In the genomic region with DNA sequence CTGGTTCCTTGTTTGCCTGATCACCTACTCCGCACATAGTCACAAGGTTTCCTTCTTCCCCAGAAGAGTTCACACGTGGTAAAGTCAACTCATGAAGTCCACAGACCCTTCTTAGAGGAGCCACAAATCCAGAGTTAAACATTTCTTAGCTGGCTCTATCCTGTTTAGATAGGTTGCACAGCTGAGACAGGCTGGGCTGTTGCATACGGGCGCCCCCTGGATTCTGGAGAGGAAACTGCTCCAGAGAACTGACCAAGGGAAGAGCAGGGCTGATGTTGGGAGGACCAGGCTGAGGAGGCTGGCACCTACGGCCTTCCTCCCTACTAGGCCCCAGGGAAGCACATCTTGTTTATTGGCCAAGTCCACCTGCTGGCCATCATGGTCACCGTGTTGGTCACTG, we compare ENCODE assay signal across 8 mouse cellular contexts.
A peak's percentile ranks its signal among the peaks of the same experiment; 100 is the strongest.
DNase-seq lines count a peak whose midpoint lies in the region; ATAC-seq and TF ChIP-seq lines count a peak whose summit lies in the region.

No protein-coding gene starts in this region.

- WGBS in forebrain, embryonic 14.5 days: 31% methylated on average over 6 of the region's 6 CpGs
- WGBS in lung, embryonic 14.5 days: 27% methylated on average over 6 of the region's 6 CpGs

- H3K9me3 ChIP-seq in forebrain, embryonic 14.5 days (replicated peaks; ENCODE audit: control insufficient read depth, low read length): no peaks in the 10 kb centered on the region
- H3K9me3 ChIP-seq in lung, embryonic 14.5 days (ENCODE audit: low read depth, low read length): no peaks in the 10 kb centered on the region

- H3K27ac ChIP-seq in forebrain, embryonic 14.5 days (ENCODE audit: low read depth, low read length): no peak overlapping the region
- no peak overlapping the region for H3K27ac ChIP-seq in lung, embryonic 14.5 days (ENCODE audit: low read depth)

- no peak overlapping the region for H3K4me3 ChIP-seq in forebrain, embryonic 14.5 days (ENCODE audit: low read depth, low read length)
- no peak overlapping the region for H3K4me3 ChIP-seq in lung, embryonic 14.5 days (ENCODE audit: low read depth, low read length)

- no peaks in the 10 kb centered on the region for H3K36me3 ChIP-seq in forebrain, embryonic 14.5 days (ENCODE audit: control insufficient read depth, insufficient read depth, low read length)
- no peaks in the 10 kb centered on the region for H3K36me3 ChIP-seq in lung, embryonic 14.5 days (ENCODE audit: insufficient read depth)

- no peaks in the 10 kb centered on the region for H3K27me3 ChIP-seq in forebrain, embryonic 14.5 days (replicated peaks; ENCODE audit: control insufficient read depth, insufficient read depth, low read length)
- no peaks in the 10 kb centered on the region for H3K27me3 ChIP-seq in lung, embryonic 14.5 days (ENCODE audit: insufficient read depth, low read length)

- intact Hi-C loops in heart, postnatal 25 days (cut with DNase I): loop anchor here (1.0 to 2.0 kb wide), 3 partner anchors 51 to 148 kb away; no protein-coding TSS in a partner anchor

- DNase-seq in MEL-GATA-1-ER (ENCODE audit: extremely low read depth, low read depth): peak; percentile 36
- DNase-seq in c-Kit-positive CD71-positive TER-119-positive erythroid progenitor cells, embryonic 14.5 days (ENCODE audit: low spot score): peak; percentile 74
- peak; percentile 62 for DNase-seq in forebrain, embryonic 14.5 days (ENCODE audit: low spot score)
- peak; percentile 51 for DNase-seq in heart, postnatal 25 days (ENCODE audit: low spot score)
- peak; percentile 65 for DNase-seq in layer of hippocampus, adult 9-10 months (ENCODE audit: low spot score)
- DNase-seq in lung, embryonic 14.5 days: peak; percentile 88
- peak; percentile 73 for DNase-seq in right cerebral cortex, postnatal 14 days
- peak; percentile 71 for DNase-seq in urinary bladder, postnatal 25 days (ENCODE audit: low spot score)

- no peak overlapping the region for H3K4me2 ChIP-seq in forebrain, embryonic 14.5 days (ENCODE audit: low read length)
- no peak overlapping the region for H3K4me2 ChIP-seq in lung, embryonic 14.5 days

- peak; percentile 40; the same call in 1 of the 2 replicates for ATAC-seq in forebrain, embryonic 14.5 days
- ATAC-seq in lung, embryonic 14.5 days (ENCODE audit: insufficient read depth): peak; percentile 70

- TF ChIP-seq CTCF in lung, embryonic 14.5 days (IDR thresholded peaks at IDR 0.05; ENCODE audit: low read depth): peak; percentile 83

- H3K9ac ChIP-seq in forebrain, embryonic 14.5 days (ENCODE audit: low read length): no peak overlapping the region
- H3K9ac ChIP-seq in lung, embryonic 14.5 days: no peak overlapping the region

- peaks cover 16% of the 10 kb centered on the region for H3K4me1 ChIP-seq in forebrain, embryonic 14.5 days (ENCODE audit: control insufficient read depth, insufficient read depth, low read length)
- 0 out of 2 replicates have a peak, but pooled peaks cover 5% of the 10 kb centered on the region for H3K4me1 ChIP-seq in lung, embryonic 14.5 days (ENCODE audit: insufficient read depth)

Comparison
In these comparisons a context has a peak if more than half of its experiments do, and no peak if none do; other contexts are left out.
1. DNase-seq: peak in every context shown above with its lines; median percentile 88 in lung, embryonic 14.5 days; 74 in c-Kit-positive CD71-positive TER-119-positive erythroid progenitor cells, embryonic 14.5 days; 73 in right cerebral cortex, postnatal 14 days; 71 in urinary bladder, postnatal 25 days; 65 in layer of hippocampus, adult 9-10 months; 62 in forebrain, embryonic 14.5 days; 51 in heart, postnatal 25 days; 36 in MEL-GATA-1-ER.